Mouse (Mus musculus) skeletal muscle tissue, postnatal 0 days (tissue): ENCODE measurements around the gene Fra10ac1. TPM values are rescaled to one million over a fixed set of nuclear protein-coding genes. Genes with fewer than 3 reads are reported as not detected.

Source experiments
- polyA plus RNA-seq: library from polyadenylated mRNA; unstranded; fragments of >200 nt; fragmentation: Nextera tagmentation; extraction: Ambion mirVana; gene quantifications from 2 replicates; pipeline ENCODE4 v1.2.1, GENCODE M21; 2015

Gene Fra10ac1
- 18.4 and 21.3 TPM in 2 replicates for polyA plus RNA-seq

DNA sequence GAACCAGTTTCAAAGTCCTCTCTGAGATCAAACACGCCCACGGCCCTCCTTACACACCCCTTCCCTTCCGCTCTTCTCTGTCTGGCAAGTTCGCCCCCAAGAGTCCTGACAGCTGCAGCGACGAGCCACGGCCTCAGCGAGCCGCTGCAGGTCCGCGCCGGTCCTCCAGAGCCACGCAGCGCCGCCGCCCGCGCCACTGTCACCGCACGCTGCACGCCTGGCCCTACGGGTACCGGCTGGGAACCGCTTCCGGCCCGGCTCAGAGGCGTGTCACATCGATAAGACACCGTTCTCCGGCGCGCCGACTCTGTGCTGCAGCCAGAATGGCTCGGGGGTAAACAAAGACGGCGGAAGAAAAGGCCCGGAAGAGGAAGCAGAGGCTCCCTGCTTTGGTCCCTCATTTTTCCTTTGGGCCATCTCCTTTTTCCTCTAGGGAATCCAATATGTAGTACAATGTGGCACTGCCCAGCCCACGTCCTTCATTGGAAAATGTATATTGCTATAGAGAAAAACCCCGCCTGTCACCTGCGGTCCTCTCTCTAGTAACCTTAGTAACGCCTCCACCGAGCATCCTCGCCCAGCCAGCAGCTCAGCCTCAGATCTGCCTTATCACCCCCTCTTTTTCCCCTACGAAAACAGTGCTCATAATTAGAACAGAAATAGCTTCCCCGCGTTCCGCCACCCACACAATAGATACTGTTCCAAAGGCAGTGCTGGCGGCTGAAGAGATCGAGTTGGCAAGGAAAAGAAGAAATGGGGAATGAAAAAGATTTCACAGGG lies at the start of gene Fra10ac1:
Gene Fra10ac1 (minus strand): TSS at position 252 of the 780 bp plus-strand sequence.

DNA sequence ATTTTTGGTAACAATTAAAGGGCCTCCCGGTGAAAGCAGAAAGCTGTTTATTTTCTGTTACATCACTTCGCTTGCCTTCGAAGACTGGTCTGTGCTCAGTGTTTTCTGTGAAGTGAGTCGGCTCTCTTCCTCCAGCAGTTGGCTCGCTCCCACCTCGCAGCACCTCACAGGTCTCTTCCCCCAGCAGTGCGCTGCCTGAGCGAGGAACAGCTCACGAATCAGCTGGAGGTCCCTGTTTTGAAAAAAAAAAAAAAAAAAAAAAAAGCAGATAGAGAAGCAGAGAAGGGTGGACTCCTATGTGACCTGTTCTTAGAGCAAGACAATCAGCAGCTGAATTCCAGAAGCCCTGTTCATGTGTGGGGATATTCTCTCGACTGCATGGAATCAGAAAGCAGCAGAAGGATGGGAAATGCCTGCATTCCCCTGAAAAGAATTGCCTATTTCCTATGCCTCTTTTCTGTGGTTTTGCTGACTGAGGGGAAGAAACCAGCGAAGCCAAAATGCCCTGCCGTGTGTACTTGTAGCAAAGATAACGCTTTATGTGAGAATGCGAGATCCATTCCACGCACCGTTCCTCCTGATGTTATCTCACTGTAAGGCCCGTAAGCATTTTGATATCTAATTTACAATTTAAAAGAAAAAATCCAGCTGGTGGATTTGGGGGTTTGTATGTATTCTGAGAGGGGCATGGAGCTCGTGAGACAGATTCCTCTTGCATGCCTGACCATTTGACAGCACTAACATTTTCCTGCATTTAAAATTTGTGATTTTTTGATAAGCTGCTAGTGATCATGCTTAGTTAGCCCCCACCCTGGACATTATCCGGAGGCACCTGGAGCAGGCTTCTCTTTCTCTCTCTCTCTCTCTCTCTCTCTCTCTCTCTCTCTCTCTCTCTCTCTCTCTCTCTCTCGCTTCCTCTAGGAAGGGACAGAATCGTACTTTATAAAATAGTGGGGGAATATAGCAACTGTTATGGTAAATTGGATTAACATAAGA lies 40.8 kb upstream of the Fra10ac1 start, which contains the start of gene Lgi1:
Gene Lgi1 (plus strand): TSS at position 32 of the 996 bp plus-strand sequence.

Other genes starting within 250 kb of the Fra10ac1 start
- gene Myof, start 180.6 kb downstream of the Fra10ac1 start, polyA plus RNA-seq: 5.6 and 6.6 TPM in 2 replicates
- 5.5 and 6.7 TPM in 2 replicates for gene Cep55, start 169.1 kb downstream of the Fra10ac1 start, polyA plus RNA-seq
- gene Ffar4, start 127.1 kb downstream of the Fra10ac1 start, polyA plus RNA-seq: 1.0 and 3.2 TPM in 2 replicates
- gene Rbp4, start 98.9 kb downstream of the Fra10ac1 start, polyA plus RNA-seq: 34.9 and 66.9 TPM in 2 replicates
- not detected in 2 replicates for gene Pde6c, start 91.4 kb downstream of the Fra10ac1 start, polyA plus RNA-seq
- 3.1 and 3.5 TPM in 2 replicates for gene Lgi1, start 40.4 kb upstream of the Fra10ac1 start, polyA plus RNA-seq
- gene Slc35g1, start 171.8 kb upstream of the Fra10ac1 start, polyA plus RNA-seq: 0.76 and 1.0 TPM in 2 replicates